Mouse (Mus musculus) hindbrain, embryonic 11.5 days (tissue): Measurements from ENCODE around the gene Mlec. TPM values are rescaled to one million over a fixed set of nuclear protein-coding genes. Genes with fewer than 3 reads are reported as not detected.

Source experiments
- ATAC-seq: fragments of 200-750 bp; cut with Nextera tagmentation; 2 replicates; pipeline ENCODE4 v1.8.0; 2017; ENCODE audit warnings: mild to moderate bottlenecking, moderate TSS enrichment, moderate library complexity; ENCODE audit not compliant: low FRiP score
- DNase-seq: peaks from one replicate; pipeline ENCODE4 v3.0.0-alpha.2; 2015; ENCODE audit warnings: low spot score
- H3K27ac ChIP-seq: fragments of 300-500 bp; sonication (generic); 2 replicates; pipeline ENCODE4 v1.5.1; 2014; ENCODE audit warnings: mild to moderate bottlenecking, low read depth, low read length
- H3K27me3 ChIP-seq: fragments of 300-500 bp; sonication (generic); 2 replicates; pipeline ENCODE4 v1.6.1; 2014; ENCODE audit warnings: mild to moderate bottlenecking, low read length, moderate library complexity, mixed read lengths; ENCODE audit not compliant: control insufficient read depth, insufficient read depth
- H3K36me3 ChIP-seq: fragments of 300-500 bp; sonication (generic); 2 replicates; pipeline ENCODE4 v1.6.1; 2014; ENCODE audit warnings: mild to moderate bottlenecking, low read length, moderate library complexity, mixed read lengths; ENCODE audit not compliant: control insufficient read depth, insufficient read depth
- H3K4me1 ChIP-seq: fragments of 300-500 bp; sonication (generic); replicated peaks from 2 replicates; pipeline ENCODE4 v1.6.1; 2014; ENCODE audit warnings: low read length, mixed read lengths; ENCODE audit not compliant: control insufficient read depth, insufficient read depth
- H3K4me2 ChIP-seq: fragments of 300-500 bp; sonication (generic); replicated peaks from 2 replicates; pipeline ENCODE4 v1.6.1; 2014; ENCODE audit warnings: mild to moderate bottlenecking, low read depth, low read length
- H3K4me3 ChIP-seq: fragments of 300-500 bp; sonication (generic); 2 replicates; pipeline ENCODE4 v1.5.1; 2014; ENCODE audit warnings: low read depth, low read length
- H3K9ac ChIP-seq: fragments of 300-500 bp; sonication (generic); 2 replicates; pipeline ENCODE4 v1.6.1; 2014; ENCODE audit warnings: low read depth, low read length
- H3K9me3 ChIP-seq: fragments of 300-500 bp; sonication (generic); 2 replicates; pipeline ENCODE4 v1.6.1; 2016; ENCODE audit warnings: low read length; ENCODE audit not compliant: control insufficient read depth
- WGBS: fragments of 180-500 bp; shearing (Covaris S2); extraction: QIAGEN DNeasy Blood & Tissue Kit; methylation state at CpG from one replicate; pipeline ENCODE4 v1.1.7; 2014; 5-methylcytosine and 5-hydroxymethylcytosine counted together
- polyA plus RNA-seq: library from polyadenylated mRNA; unstranded; fragments of >200 nt; fragmentation: Nextera tagmentation; extraction: Ambion mirVana; gene quantifications from 2 replicates; pipeline ENCODE4 v1.2.1, GENCODE M21; 2014

The Mlec gene
- polyA plus RNA-seq, 1 experiment from 2014 or later, result 44.1 TPM

- no peak for ATAC-seq
- peak; percentile 54 for DNase-seq
- Histone ChIP-seq H3K27ac (peak overlapping the region; percentile 97; the same call in 1 of the 2 replicates), H3K36me3 (no peaks in the 10 kb centered on the region), H3K9ac (peak overlapping the region; percentile 87), H3K4me1 (peaks cover 14% of the 10 kb centered on the region; the same call in 1 of the 2 replicates), H3K27me3 (no peaks in the 10 kb centered on the region), H3K9me3 (no peaks in the 10 kb centered on the region), H3K4me3 (peak overlapping the region; percentile 87), H3K4me2 (peak overlapping the region; percentile 85)
- WGBS, result 3% methylated on average over 26 of the region's 26 CpGs
Observed at GRCm38 (mm10) chr5:115156933-115157589, 918 bp downstream of the Mlec start.

- Histone ChIP-seq H3K36me3 (no peaks in the 10 kb centered on the region), H3K4me3 (peak overlapping the region; percentile 87)
Observed at GRCm38 (mm10) chr5:115156401-115156800, 1.6 kb downstream of the Mlec start.

GRCm38 (mm10) chr5:115155831-115156230 lies 2.1 kb downstream of the Mlec start:
- H3K4me3 ChIP-seq, result peak overlapping the region; percentile 87; the same call in 1 of the 2 replicates
- 42% methylated on average over 5 of the region's 5 CpGs for whole genome bisulfite sequencing
- ATAC-seq, result no peak
- H3K36me3 ChIP-seq, result no peaks in the 10 kb centered on the region
- no peak for DNase-seq
- no peak overlapping the region for H3K27ac ChIP-seq
- H3K4me1 ChIP-seq, result peaks cover 14% of the 10 kb centered on the region; the same call in 1 of the 2 replicates
- peak overlapping the region; percentile 87 for H3K9ac ChIP-seq
- H3K27me3 ChIP-seq, result no peaks in the 10 kb centered on the region
- H3K4me2 ChIP-seq, result peak overlapping the region; percentile 26
- no peaks in the 10 kb centered on the region for H3K9me3 ChIP-seq

More at GRCm38 (mm10) chr5:115156401-115156800, 1.6 kb downstream of the Mlec start:
- Histone ChIP-seq H3K4me2 (peak overlapping the region; percentile 85), H3K27me3 (no peaks in the 10 kb centered on the region), H3K4me1 (peaks cover 14% of the 10 kb centered on the region; the same call in 1 of the 2 replicates), H3K27ac (no peak overlapping the region), H3K9ac (peak overlapping the region; percentile 87), H3K9me3 (no peaks in the 10 kb centered on the region)
- 74% methylated on average over 7 of the region's 7 CpGs for WGBS
- ATAC-seq (no peak), DNase-seq (no peak)

GRCm38 (mm10) chr5:115155156-115155631 lies 2.8 kb downstream of the Mlec start:
- H3K4me2 ChIP-seq, result peak overlapping the region; percentile 27
- no peak overlapping the region for H3K27ac ChIP-seq
- WGBS, result 76% methylated on average over 13 of the region's 13 CpGs
- DNase-seq (no peak), ATAC-seq (no peak)
- H3K4me1 ChIP-seq, result peaks cover 14% of the 10 kb centered on the region; the same call in 1 of the 2 replicates
- no peak overlapping the region for H3K4me3 ChIP-seq
- H3K27me3 ChIP-seq, result no peaks in the 10 kb centered on the region
- peak overlapping the region; percentile 87 for H3K9ac ChIP-seq
- H3K36me3 ChIP-seq, result peaks cover 4% of the 10 kb centered on the region
- H3K9me3 ChIP-seq, result no peaks in the 10 kb centered on the region

GRCm38 (mm10) chr5:115152132-115152956 lies 5.6 kb downstream of the Mlec start:
- Histone ChIP-seq H3K27me3 (no peaks in the 10 kb centered on the region), H3K4me2 (no peak overlapping the region), H3K4me3 (no peak overlapping the region), H3K36me3 (peaks cover 15% of the 10 kb centered on the region), H3K4me1 (peaks cover 12% of the 10 kb centered on the region; the same call in 1 of the 2 replicates), H3K27ac (no peak overlapping the region), H3K9ac (no peak overlapping the region; the same call in 1 of the 2 replicates), H3K9me3 (no peaks in the 10 kb centered on the region)
- DNase-seq (no peak), ATAC-seq (no peak)
- WGBS, result 61% methylated on average over 8 of the region's 8 CpGs

GRCm38 (mm10) chr5:115151457-115151856 lies 6.5 kb downstream of the Mlec start:
- H3K27me3 ChIP-seq, result no peaks in the 10 kb centered on the region
- H3K4me1 ChIP-seq, result peaks cover 8% of the 10 kb centered on the region; the same call in 1 of the 2 replicates
- H3K9me3 ChIP-seq, result no peaks in the 10 kb centered on the region
- H3K9ac ChIP-seq, result no peak overlapping the region
- H3K36me3 ChIP-seq, result peaks cover 18% of the 10 kb centered on the region
- WGBS, result 88% methylated on average over 13 of the region's 13 CpGs
- no peak overlapping the region for H3K4me3 ChIP-seq
- no peak overlapping the region for H3K4me2 ChIP-seq
- no peak for DNase-seq
- no peak for ATAC-seq
- H3K27ac ChIP-seq, result no peak overlapping the region

GRCm38 (mm10) chr5:115150991-115151390 lies 7.0 kb downstream of the Mlec start:
- Histone ChIP-seq H3K4me2 (no peak overlapping the region), H3K4me3 (no peak overlapping the region), H3K27me3 (no peaks in the 10 kb centered on the region), H3K36me3 (peaks cover 18% of the 10 kb centered on the region), H3K9ac (no peak overlapping the region), H3K27ac (no peak overlapping the region), H3K4me1 (peaks cover 7% of the 10 kb centered on the region; the same call in 1 of the 2 replicates), H3K9me3 (no peaks in the 10 kb centered on the region)
- ATAC-seq (no peak), DNase-seq (no peak)
- WGBS, result 93% methylated on average over 5 of the region's 5 CpGs

- peaks cover 18% of the 10 kb centered on the region for H3K36me3 ChIP-seq
- H3K9ac ChIP-seq, result no peak overlapping the region
- 95% methylated on average over 14 of the region's 14 CpGs for WGBS
- ATAC-seq (no peak), DNase-seq (no peak)
- H3K9me3 ChIP-seq, result no peaks in the 10 kb centered on the region
- H3K4me2 ChIP-seq, result no peak overlapping the region
- H3K4me1 ChIP-seq, result 0 out of 2 replicates have a peak, but pooled peaks cover under 1% of the 10 kb centered on the region
- no peak overlapping the region for H3K27ac ChIP-seq
- no peak overlapping the region for H3K4me3 ChIP-seq
- no peaks in the 10 kb centered on the region for H3K27me3 ChIP-seq
Observed at GRCm38 (mm10) chr5:115149675-115150459, 8.1 kb downstream of the Mlec start.
